Mouse (Mus musculus) skeletal muscle tissue, adult 2 months (tissue): Measurements from ENCODE around the gene Sdf2l1.

Experiments
- DNase-seq: peaks from one replicate; pipeline ENCODE4 v3.0.0-alpha.2; 2012; ENCODE audit warnings: low read depth, low spot score

The Sdf2l1 gene

GRCm38 (mm10) chr16:17124119-17124870 lies 7.9 kb downstream of the Sdf2l1 start:
- no peak for DNase-seq

DNA sequence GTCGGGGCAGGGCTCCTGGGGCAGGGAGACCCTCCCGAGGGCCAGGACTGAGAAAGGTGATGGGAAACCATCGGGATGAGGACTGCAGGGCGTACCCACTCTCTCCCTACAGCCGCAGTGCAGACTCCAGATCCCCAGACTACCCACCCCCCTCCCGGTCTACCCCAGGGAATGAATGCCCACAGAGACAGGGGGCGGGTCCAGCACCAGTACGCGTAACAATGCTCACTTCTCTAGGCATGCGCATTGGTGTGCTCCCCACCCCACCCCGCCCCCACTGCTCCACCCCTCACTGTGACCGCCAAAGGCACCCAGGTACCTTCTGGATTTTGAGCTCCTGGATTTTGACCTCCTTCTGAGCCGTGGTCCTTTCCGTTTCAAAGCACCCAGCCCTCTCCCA lies 10.6 kb downstream of the Sdf2l1 start:
- DNase-seq, result no peak

- no peak for DNase-seq
These were observed 14.8 kb downstream of the Sdf2l1 start for GRCm38 (mm10) chr16:17117309-17117799.

DNA sequence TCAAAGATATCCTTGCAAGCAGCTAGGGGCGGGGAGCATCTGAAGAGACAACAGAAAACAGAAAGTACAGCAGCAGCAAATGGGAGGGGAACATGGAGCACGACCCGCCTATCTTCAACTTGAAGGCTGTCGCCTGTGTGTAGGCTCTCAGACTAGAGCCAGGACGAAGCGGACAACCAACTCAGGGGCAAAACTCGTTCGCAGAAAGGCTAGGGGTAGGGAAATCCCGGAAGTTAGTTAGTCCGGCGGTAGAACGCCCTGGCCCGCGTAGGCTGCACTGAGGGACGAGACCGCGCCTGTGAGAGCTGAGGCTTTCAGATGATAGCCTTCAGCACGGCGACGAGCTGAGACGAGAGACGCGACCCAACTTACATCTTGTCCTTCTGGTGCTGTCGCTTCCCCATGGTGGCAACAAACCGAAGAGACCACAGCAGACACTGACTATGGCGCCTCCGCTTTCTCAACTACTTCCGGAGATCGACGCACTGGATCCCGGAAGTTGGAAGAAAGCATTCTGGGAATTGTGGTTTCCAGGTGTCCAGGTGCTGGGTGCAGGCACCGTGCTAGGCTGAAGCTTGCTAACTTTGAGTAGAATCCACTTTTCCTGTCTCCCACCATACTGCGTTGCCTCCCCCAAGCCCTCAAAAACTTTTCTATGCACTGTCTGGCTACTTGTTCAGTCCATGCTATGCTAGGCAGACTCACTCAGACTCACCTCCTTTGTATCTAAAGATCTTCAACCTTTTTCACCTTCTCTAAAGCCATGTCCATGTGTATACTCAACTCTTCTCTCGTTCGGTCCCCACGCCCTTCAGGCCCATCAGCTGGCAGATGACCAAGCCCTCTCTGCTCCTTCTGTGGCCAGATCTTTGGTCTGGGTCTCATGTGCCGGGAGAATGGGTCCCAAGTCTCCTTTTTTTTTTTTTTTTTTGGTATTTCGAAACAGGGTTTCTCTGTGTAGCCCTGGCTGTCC lies 21.1 kb downstream of the Sdf2l1 start, which contains the start of gene Ppil2:
TSS of gene Ppil2 (minus strand) at position 487 of the 973 bp plus-strand sequence.
- DNase-seq, result peak; percentile 60

GRCm38 (mm10) chr16:17104600-17104999 lies 27.6 kb downstream of the Sdf2l1 start:
- no peak for DNase-seq

DNA sequence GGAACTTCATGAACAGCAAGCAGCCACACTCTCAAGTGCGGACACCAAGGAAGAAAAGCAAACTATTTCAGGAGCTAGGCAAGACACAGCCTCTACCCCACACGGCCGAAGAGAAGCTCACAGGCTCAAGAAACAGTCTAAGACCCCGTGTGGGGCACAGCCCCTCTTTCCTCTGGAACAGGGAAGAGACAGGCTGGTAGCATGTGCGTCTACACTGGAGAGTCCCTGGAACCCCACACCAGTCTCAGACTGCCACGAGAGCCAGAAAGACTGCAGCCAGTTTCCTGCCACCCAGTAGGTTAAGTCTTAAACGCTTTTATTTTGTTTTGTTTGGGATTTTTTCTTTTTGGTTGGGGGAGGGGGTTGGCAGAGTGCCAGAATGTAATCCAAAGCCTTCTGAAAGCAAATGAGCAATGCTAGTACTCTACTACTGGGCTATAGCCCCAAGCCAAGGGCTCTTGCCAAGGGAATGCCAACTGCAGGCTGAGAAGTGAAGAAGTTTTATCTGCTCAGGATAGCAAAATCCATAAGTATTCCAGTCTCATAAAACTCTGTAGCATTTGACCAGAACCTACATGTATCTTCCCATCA lies 29.5 kb downstream of the Sdf2l1 start:
- DNase-seq, result no peak

DNA sequence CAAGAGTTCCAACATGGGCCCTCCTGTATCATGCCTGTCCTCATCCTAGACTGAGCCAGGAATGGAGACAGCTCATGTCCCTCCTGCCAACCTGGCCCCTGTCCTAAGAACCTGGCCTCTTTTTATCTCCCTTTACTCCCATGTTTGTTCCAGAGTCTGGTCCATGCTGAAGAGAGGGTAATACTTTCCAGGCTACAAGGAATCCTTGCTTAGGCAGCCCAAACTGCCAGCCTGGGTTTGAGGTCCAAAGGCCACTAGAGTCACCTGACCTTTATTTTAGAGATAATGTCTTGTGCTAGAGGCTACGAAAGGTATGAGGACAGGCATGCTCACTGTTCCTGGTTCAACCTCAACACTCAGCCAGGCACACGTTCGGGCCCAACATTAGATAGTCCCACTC lies 35.2 kb downstream of the Sdf2l1 start:
- no peak for DNase-seq

DNA sequence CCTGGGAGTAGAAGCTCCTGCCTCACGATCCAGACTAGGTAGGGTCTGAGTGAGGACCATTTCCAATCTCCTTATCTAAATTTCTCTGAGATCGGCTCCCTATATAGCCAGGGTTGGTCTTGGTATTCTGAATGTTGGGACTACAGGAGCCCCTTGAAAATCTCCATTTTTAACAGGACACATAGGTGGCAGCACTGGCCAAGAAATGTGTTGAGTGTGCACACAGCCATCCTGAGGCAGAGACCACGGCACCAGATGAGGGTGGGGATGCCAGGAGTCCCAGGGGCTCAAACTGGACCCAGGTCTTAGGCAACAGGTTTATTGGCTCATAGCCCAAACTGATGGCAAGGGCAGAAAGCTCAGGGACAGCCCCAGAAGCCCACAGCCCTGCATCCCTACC lies 43.8 kb downstream of the Sdf2l1 start:
- DNase-seq, result no peak

DNA sequence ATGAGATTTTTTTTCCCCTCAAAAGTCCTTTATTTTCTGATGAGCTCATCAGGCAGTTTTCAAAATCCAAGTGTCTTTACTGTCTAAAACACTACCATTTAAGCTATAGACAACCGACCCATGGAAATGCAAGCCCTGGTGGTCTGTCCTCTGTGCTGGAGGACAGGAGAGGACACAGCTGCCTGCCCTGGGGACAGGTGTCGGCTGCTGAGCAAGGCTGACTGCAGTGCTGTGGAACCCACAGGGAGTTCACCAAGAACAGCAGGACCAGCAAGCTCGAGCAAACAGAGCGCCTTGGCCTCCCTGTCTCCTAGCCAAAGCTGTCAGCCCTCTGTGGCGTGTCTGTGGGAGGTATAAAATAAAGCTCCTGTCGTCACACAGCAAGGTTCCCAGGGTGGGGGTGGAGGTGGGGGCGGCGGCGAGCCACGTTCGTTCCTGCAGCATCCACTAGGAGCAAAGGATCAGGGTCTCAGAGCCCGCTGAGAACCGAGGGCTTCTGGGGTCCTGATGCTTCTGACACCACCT lies 45.5 kb downstream of the Sdf2l1 start:
- no peak for DNase-seq

DNA sequence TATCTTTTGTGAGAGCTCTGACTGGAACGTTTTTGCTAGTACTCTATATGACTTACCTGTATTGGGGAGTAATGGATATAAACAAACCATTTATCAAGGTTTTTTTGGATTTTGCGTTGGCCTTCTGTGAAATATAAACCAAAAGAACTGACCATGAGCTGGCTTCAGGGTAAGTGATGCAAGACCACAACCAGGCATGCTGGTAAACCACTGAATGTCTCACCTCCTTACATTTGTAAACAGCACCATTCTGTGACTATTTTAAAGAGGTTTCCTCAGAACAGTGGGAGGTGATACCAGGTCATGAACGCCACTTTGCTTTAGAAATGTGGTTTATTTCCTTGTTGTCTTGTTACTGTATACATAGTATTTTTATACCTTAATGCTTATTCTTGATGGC lies 45.9 kb downstream of the Sdf2l1 start:
- DNase-seq, result no peak

DNA sequence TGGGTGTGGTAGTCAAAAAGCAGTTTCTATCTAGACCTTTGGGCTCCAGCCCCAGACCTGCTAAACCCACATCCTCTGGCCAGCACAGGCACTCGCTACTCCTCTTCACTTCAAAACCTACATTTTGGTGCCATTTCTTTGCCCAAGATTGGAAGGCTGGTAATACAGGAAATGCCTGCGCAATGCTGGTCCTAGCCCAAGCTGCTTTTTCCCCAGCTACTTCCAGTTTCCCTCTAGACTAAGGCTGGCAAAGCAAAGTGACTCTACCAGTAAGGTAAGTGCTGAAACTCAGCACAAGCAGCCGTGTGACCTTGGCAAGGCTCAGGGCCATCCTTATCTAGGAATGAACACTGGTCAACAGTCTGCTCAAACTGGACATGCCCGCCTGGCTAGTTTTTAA lies 46.5 kb downstream of the Sdf2l1 start:
- DNase-seq, result no peak

- no peak for DNase-seq
These were observed 49.9 kb downstream of the Sdf2l1 start for GRCm38 (mm10) chr16:17082121-17082792.
